8 mouse cellular contexts compared by ENCODE assay signal in the genomic region with DNA sequence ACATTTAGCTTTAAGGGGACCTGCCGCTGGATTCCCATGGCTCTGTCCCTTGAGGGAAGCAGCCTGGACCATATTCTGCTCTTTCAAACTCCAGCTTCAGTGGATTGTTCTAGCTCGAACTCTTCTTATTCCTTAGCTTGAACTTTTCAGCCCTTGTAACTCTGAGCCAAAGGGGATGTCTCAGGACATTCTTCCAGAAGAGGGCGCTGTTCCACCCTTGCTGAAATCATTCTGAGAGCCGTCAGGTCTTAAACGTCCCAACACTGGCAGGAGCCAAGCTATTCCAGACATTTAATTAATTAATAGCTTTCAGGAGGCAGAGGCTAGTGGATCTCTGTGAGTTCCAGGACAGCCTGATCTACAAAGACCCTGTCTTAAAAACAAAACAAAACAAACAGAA. TPM values are rescaled to one million over a fixed set of nuclear protein-coding genes. Genes with fewer than 3 reads are reported as not detected.
DNase-seq lines count a peak whose midpoint lies in the region; ATAC-seq and TF ChIP-seq lines count a peak whose summit lies in the region.

No protein-coding gene starts in this region.

- intact Hi-C loops in gastrocnemius, postnatal 36 days (cut with DNase I), result loop anchor here (2.0 kb wide), 1 partner anchor 69 kb away; no protein-coding TSS in a partner anchor

- no peaks in the 10 kb centered on the region for H3K27me3 ChIP-seq in hindbrain, postnatal 0 days (ENCODE audit: insufficient read depth, low read length)
- H3K27me3 ChIP-seq in hindbrain, embryonic 13.5 days, result no peaks in the 10 kb centered on the region
- no peaks in the 10 kb centered on the region for H3K27me3 ChIP-seq in limb, embryonic 11.5 days (ENCODE audit: control insufficient read depth, insufficient read depth, low read length)
- H3K27me3 ChIP-seq in small intestine, adult 2 months (ENCODE audit: control insufficient read depth, insufficient read depth, low read length), result no peaks in the 10 kb centered on the region
- no peaks in the 10 kb centered on the region for H3K27me3 ChIP-seq in forebrain, embryonic 13.5 days

- peak; percentile 61 for TF ChIP-seq CTCF in hindbrain, postnatal 0 days (IDR thresholded peaks at IDR 0.05; ENCODE audit: low read depth)
- peak; percentile 53; the same call in 1 of the 2 replicates for TF ChIP-seq CTCF in small intestine, adult 2 months (IDR thresholded peaks at IDR 0.05; ENCODE audit: extremely low read depth, insufficient read length, insufficient replicate concordance, low read depth, low read length)

- peak; percentile 59 for DNase-seq in hindbrain, postnatal 0 days (ENCODE audit: low spot score)
- DNase-seq in CD4-positive, CD25-positive, alpha-beta regulatory T cell, adult 2 months (ENCODE audit: low read depth, low spot score), result peak; percentile 83
- peak; percentile 79 for DNase-seq in adrenal gland, postnatal 10 days
- DNase-seq in gastrocnemius, postnatal 36 days, result peak; percentile 29 to 39
- DNase-seq in limb, embryonic 11.5 days (ENCODE audit: low spot score), result peak; percentile 49

- H3K9me3 ChIP-seq in hindbrain, postnatal 0 days (ENCODE audit: low read length), result no peaks in the 10 kb centered on the region
- H3K9me3 ChIP-seq in hindbrain, embryonic 13.5 days, result no peaks in the 10 kb centered on the region
- no peaks in the 10 kb centered on the region for H3K9me3 ChIP-seq in limb, embryonic 11.5 days (ENCODE audit: control insufficient read depth, low read length)
- no peaks in the 10 kb centered on the region for H3K9me3 ChIP-seq in forebrain, embryonic 13.5 days (replicated peaks)

- no peak overlapping the region for H3K27ac ChIP-seq in hindbrain, postnatal 0 days
- no peak overlapping the region for H3K27ac ChIP-seq in hindbrain, embryonic 13.5 days
- no peak overlapping the region for H3K27ac ChIP-seq in limb, embryonic 11.5 days (replicated peaks; ENCODE audit: low read depth, low read length)
- H3K27ac ChIP-seq in small intestine, adult 2 months (ENCODE audit: insufficient read depth, low read depth, low read length), result no peak overlapping the region
- H3K27ac ChIP-seq in forebrain, embryonic 13.5 days, result no peak overlapping the region

- no peaks in the 10 kb centered on the region for H3K36me3 ChIP-seq in hindbrain, postnatal 0 days (ENCODE audit: insufficient read depth, low read length)
- H3K36me3 ChIP-seq in hindbrain, embryonic 13.5 days, result no peaks in the 10 kb centered on the region
- no peaks in the 10 kb centered on the region for H3K36me3 ChIP-seq in limb, embryonic 11.5 days (ENCODE audit: control insufficient read depth, insufficient read depth, low read length)
- H3K36me3 ChIP-seq in small intestine, adult 2 months (ENCODE audit: control insufficient read depth, insufficient read depth, low read length), result no peaks in the 10 kb centered on the region
- no peaks in the 10 kb centered on the region for H3K36me3 ChIP-seq in forebrain, embryonic 13.5 days (ENCODE audit: poor library complexity, severe bottlenecking)

- TF ChIP-seq POLR2A in small intestine, adult 2 months (IDR thresholded peaks at IDR 0.05; ENCODE audit: low read depth, low read length), result no peak

- H3K9ac ChIP-seq in hindbrain, postnatal 0 days (replicated peaks; ENCODE audit: low read length), result no peak overlapping the region
- H3K9ac ChIP-seq in hindbrain, embryonic 13.5 days, result no peak overlapping the region
- no peak overlapping the region for H3K9ac ChIP-seq in limb, embryonic 11.5 days (ENCODE audit: low read length)
- no peak overlapping the region for H3K9ac ChIP-seq in forebrain, embryonic 13.5 days

- H3K4me2 ChIP-seq in hindbrain, postnatal 0 days (ENCODE audit: low read depth, low read length), result no peak overlapping the region
- H3K4me2 ChIP-seq in hindbrain, embryonic 13.5 days, result no peak overlapping the region
- no peak overlapping the region for H3K4me2 ChIP-seq in limb, embryonic 11.5 days (ENCODE audit: low read depth, severe bottlenecking)
- H3K4me2 ChIP-seq in forebrain, embryonic 13.5 days, result no peak overlapping the region

- 0 out of 2 replicates have a peak, but pooled peaks cover 5% of the 10 kb centered on the region for H3K4me1 ChIP-seq in hindbrain, postnatal 0 days (ENCODE audit: insufficient read depth, low read length)
- H3K4me1 ChIP-seq in hindbrain, embryonic 13.5 days (replicated peaks), result peaks cover 8% of the 10 kb centered on the region; the same call in 1 of the 2 replicates
- peaks cover 3% of the 10 kb centered on the region; the same call in 1 of the 2 replicates for H3K4me1 ChIP-seq in limb, embryonic 11.5 days (ENCODE audit: control insufficient read depth, insufficient read depth, low read length)
- H3K4me1 ChIP-seq in small intestine, adult 2 months (ENCODE audit: control insufficient read depth, insufficient read depth, insufficient read length, low read length), result peaks cover 4% of the 10 kb centered on the region; the same call in 1 of the 2 replicates
- no peaks in the 10 kb centered on the region for H3K4me1 ChIP-seq in forebrain, embryonic 13.5 days

- ATAC-seq in hindbrain, postnatal 0 days, result no peak
- no peak for ATAC-seq in hindbrain, embryonic 13.5 days (ENCODE audit: low FRiP score)
- ATAC-seq in limb, embryonic 11.5 days (ENCODE audit: insufficient number of reproducible peaks, low FRiP score, low TSS enrichment, low read depth), result no peak
- ATAC-seq in forebrain, embryonic 13.5 days, result no peak

- H3K4me3 ChIP-seq in hindbrain, postnatal 0 days (ENCODE audit: low read length), result no peak overlapping the region
- no peak overlapping the region for H3K4me3 ChIP-seq in hindbrain, embryonic 13.5 days
- H3K4me3 ChIP-seq in limb, embryonic 11.5 days (ENCODE audit: low read depth, low read length), result no peak overlapping the region
- H3K4me3 ChIP-seq in small intestine, adult 2 months (ENCODE audit: low read depth, low read length), result no peak overlapping the region
- H3K4me3 ChIP-seq in forebrain, embryonic 13.5 days, result no peak overlapping the region

- WGBS in hindbrain, postnatal 0 days, result 28% methylated on average over 5 of the region's 5 CpGs
- 32% methylated on average over 5 of the region's 5 CpGs for WGBS in hindbrain, embryonic 13.5 days
- 32% methylated on average over 5 of the region's 5 CpGs for WGBS in limb, embryonic 11.5 days
- 28% methylated on average over 5 of the region's 5 CpGs for WGBS in small intestine, adult 2 months
- WGBS in forebrain, embryonic 13.5 days, result 33% methylated on average over 5 of the region's 5 CpGs

RNA-seq across cellular contexts. Expression of a gene that starts 13.6 kb away (rescaled TPM):
- total RNA-seq in hindbrain, postnatal 0 days (2014; rRNA removed), result 45.5 and 46.7 TPM in 2 replicates
- polyA plus RNA-seq in hindbrain, postnatal 0 days (2015; fragmentation: Nextera tagmentation; extraction: Ambion mirVana), result 75.2 and 83.9 TPM in 2 replicates
- 47.9 and 51.3 TPM in 2 replicates for polyA plus RNA-seq in hindbrain, embryonic 13.5 days (2015; fragmentation: Nextera tagmentation; extraction: Ambion mirVana)
- total RNA-seq in adrenal gland, postnatal 10 days (2021), result 10 to 100 TPM; 36.5 to 47.0 TPM
- 1 to 10 TPM; 4.6 to 6.4 TPM for total RNA-seq in gastrocnemius, postnatal 36 days (2021)
- 16.8 and 19.1 TPM in 2 replicates for polyA plus RNA-seq in limb, embryonic 11.5 days (2014; fragmentation: Nextera tagmentation; extraction: Ambion mirVana)
- 0.33 and 0.69 TPM in 2 replicates for polyA plus RNA-seq in small intestine, adult 2 months (2012; rRNA removed)
- polyA plus RNA-seq in forebrain, embryonic 13.5 days (2015; fragmentation: Nextera tagmentation; extraction: Ambion mirVana), result 41.2 and 43.8 TPM in 2 replicates

RNA-seq across cellular contexts. Expression of a gene that starts 39.9 kb away (rescaled TPM):
- total RNA-seq in hindbrain, postnatal 0 days (2014; rRNA removed), result 82.1 and 87.9 TPM in 2 replicates
- polyA plus RNA-seq in hindbrain, postnatal 0 days (2015; fragmentation: Nextera tagmentation; extraction: Ambion mirVana), result 463 and 522 TPM in 2 replicates
- polyA plus RNA-seq in hindbrain, embryonic 13.5 days (2015; fragmentation: Nextera tagmentation; extraction: Ambion mirVana), result 517 TPM in 2 replicates
- 100 to 1,000 TPM; 109 to 125 TPM for total RNA-seq in adrenal gland, postnatal 10 days (2021)
- total RNA-seq in gastrocnemius, postnatal 36 days (2021), result 10 to 100 TPM; 34.4 to 43.0 TPM
- polyA plus RNA-seq in limb, embryonic 11.5 days (2014; fragmentation: Nextera tagmentation; extraction: Ambion mirVana), result 677 and 697 TPM in 2 replicates
- 0.75 and 1.9 TPM in 2 replicates for polyA plus RNA-seq in small intestine, adult 2 months (2012; rRNA removed)
- 732 and 791 TPM in 2 replicates for polyA plus RNA-seq in forebrain, embryonic 13.5 days (2015; fragmentation: Nextera tagmentation; extraction: Ambion mirVana)

RNA-seq across cellular contexts. Expression of a gene that starts 40.4 kb away (rescaled TPM):
- 143 and 192 TPM in 2 replicates for total RNA-seq in hindbrain, postnatal 0 days (2014; rRNA removed)
- 876 and 940 TPM in 2 replicates for polyA plus RNA-seq in hindbrain, postnatal 0 days (2015; fragmentation: Nextera tagmentation; extraction: Ambion mirVana)
- polyA plus RNA-seq in hindbrain, embryonic 13.5 days (2015; fragmentation: Nextera tagmentation; extraction: Ambion mirVana), result 1,784 and 1,810 TPM in 2 replicates
- total RNA-seq in adrenal gland, postnatal 10 days (2021), result 100 to 1,000 TPM; 559 to 669 TPM
- 100 to 1,000 TPM; 284 to 312 TPM for total RNA-seq in gastrocnemius, postnatal 36 days (2021)
- 1,465 and 1,829 TPM in 2 replicates for polyA plus RNA-seq in limb, embryonic 11.5 days (2014; fragmentation: Nextera tagmentation; extraction: Ambion mirVana)
- 8.2 and 20.9 TPM in 2 replicates for polyA plus RNA-seq in small intestine, adult 2 months (2012; rRNA removed)
- 2,330 and 2,378 TPM in 2 replicates for polyA plus RNA-seq in forebrain, embryonic 13.5 days (2015; fragmentation: Nextera tagmentation; extraction: Ambion mirVana)

Comparison
In these comparisons a context has a peak if more than half of its experiments do, and no peak if none do; other contexts are left out.
1. RNA of a gene that starts 13.6 kb away (polyA plus RNA-seq): 75.2 to 83.9 TPM in hindbrain, postnatal 0 days, 47.9 to 51.3 TPM in hindbrain, embryonic 13.5 days, 41.2 to 43.8 TPM in forebrain, embryonic 13.5 days and 16.8 to 19.1 TPM in limb, embryonic 11.5 days; 0.33 to 0.69 TPM in small intestine, adult 2 months; every median in the first group is over 10 times any median in the second.
2. RNA of a gene that starts 39.9 kb away (polyA plus RNA-seq): 732 to 791 TPM in forebrain, embryonic 13.5 days, 677 to 697 TPM in limb, embryonic 11.5 days, 517 TPM in hindbrain, embryonic 13.5 days and 463 to 522 TPM in hindbrain, postnatal 0 days; 0.75 to 1.9 TPM in small intestine, adult 2 months; every median in the first group is over 100 times any median in the second.
3. RNA of a gene that starts 40.4 kb away (polyA plus RNA-seq): 2,330 to 2,378 TPM in forebrain, embryonic 13.5 days, 1,784 to 1,810 TPM in hindbrain, embryonic 13.5 days, 1,465 to 1,829 TPM in limb, embryonic 11.5 days and 876 to 940 TPM in hindbrain, postnatal 0 days; 8.2 to 20.9 TPM in small intestine, adult 2 months; every median in the first group is over 10 times any median in the second.
4. Peak in every context shown above with its lines, with median percentiles within 50 percentile points of each other: DNase-seq.